Mouse (Mus musculus) urinary bladder, postnatal 36 days (tissue): ENCODE results near the gene Olfr1462.

ENCODE experiments used
- DNase-seq, 2 experiments: peaks; one replicate each; pipeline ENCODE4 v3.0.0; 2022; ENCODE audit warnings: low spot score in 2 of 2, mixed read lengths in 1 of 2

Gene Olfr1462

DNA sequence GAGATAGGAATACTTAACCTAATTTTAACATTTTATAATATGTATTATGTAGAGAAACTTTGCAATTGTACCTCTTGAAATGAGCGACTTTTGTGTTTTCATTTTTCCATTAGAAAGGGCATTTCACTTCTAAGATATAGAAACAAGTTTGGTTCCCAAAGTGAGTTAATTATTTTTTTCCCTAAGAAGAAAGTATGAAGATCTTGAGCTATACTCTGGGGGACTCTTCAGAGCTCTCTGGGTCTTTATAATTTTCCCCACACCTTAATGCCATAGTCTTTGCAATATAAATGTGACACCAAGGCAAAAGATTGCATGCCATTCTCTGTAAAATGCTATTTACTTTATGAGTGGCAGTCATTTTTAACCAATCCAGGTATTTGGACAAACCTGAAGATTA lies at the start of gene Olfr1462:
Gene Olfr1462 (plus strand): TSS at position 301 of the 400 bp plus-strand sequence.
- DNase-seq, result no peak

DNA sequence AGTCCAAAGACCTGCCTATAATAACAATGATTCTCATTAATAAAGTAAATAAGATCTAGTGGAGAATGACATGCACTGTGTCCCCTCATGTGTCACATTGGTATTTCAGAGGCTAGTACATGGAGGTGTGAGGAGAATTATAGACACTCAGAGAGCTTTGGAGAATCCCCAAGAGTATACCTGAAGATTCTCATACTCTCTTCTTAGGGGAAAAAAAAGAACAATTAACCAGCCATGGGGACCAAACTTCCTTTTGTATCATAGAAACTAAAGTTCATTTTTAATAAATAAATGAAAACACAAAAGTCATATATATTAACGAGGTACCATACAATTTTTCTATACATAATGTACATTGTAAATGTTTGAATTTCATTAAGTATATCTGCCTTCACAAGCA lies 36.1 kb upstream of the Olfr1462 start, which contains the start of gene Olfr1459:
Gene Olfr1459 (minus strand): TSS at position 101 of the 400 bp plus-strand sequence.
- DNase-seq, result no peak

DNA sequence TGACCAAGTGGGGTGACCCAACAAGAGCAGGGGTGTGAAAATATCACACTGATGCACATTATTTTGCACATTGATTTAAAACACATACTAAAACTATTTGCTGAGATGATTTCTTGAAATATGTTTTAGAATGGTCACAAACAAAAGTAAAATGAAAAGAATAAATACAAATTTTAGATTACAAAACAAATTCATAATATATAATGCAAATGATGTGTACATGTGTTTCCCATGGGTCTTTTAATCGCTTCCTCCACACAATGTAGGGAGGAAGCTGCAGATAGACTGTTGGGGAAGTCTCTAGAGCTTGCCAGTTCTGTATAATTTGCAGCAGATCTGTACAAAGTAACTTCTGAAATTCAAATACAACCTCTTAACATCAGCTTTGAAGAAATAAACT lies 22.8 kb upstream of the Olfr1462 start, which contains the start of gene Olfr1461:
Gene Olfr1461 (plus strand): TSS at position 301 of the 400 bp plus-strand sequence.
- no peak for DNase-seq

DNA sequence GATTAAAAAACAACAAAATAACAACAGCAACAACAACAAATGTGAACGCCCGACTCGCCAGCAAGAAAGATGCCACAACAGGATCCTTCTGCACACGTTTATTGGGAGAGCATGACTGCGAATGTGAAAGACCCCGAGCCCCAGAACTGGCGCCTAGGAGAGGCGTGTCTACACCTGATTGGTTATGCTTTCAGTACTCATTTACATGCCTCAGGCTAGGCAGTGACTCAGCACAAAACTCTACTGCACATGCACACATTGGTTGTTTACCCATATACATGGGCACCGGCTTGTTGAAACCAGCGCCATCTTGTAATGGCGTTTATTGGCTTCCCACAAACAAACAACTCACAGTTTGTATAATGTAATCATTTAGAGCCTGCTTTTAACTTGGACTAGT lies 36.1 kb downstream of the Olfr1462 start:
- no peak for DNase-seq

DNA sequence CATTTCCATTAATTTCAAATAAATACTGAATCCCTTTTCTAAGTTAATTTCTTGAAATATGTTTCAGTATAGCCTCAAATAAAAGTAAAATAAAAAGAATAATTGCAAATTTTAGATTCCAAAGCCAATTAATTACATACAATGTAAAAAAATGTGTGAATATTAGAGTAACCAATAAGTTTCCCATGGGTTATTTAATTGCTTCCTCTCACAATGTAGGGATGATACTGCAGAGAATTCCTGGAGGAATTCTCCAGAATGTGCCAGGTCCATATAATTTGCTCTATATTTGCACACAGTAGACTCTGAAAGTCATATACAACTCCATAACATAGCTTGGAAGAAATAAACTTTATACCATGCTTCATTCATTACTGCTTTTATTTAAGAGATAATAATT lies 45.5 kb downstream of the Olfr1462 start, which contains the start of gene Olfr1463:
Gene Olfr1463 (plus strand): TSS at position 301 of the 400 bp plus-strand sequence.
- no peak for DNase-seq
